Mouse (Mus musculus) frontal cortex, adult 2 months (tissue): Measurements from ENCODE around the gene Tst. TPM values are rescaled to one million over a fixed set of nuclear protein-coding genes. Genes with fewer than 3 reads are reported as not detected.
A peak's percentile ranks its signal among the peaks of the same experiment; 100 is the strongest.

Experiments
- DNase-seq, 2 experiments: peaks; one replicate each; pipeline ENCODE4 v3.0.0; 2022; ENCODE audit warnings: low spot score in 1 of 2; ENCODE audit errors: extremely low spot score in 1 of 2
- polyA plus RNA-seq: library from polyadenylated mRNA; depleted of rRNA; stranded (reverse); fragments of >200 nt; gene quantifications from 2 replicates; pipeline ENCODE4 v1.2.3, GENCODE M21; 2012

Gene Tst
- polyA plus RNA-seq, 1 experiment = 69.7 TPM

- no peak for DNase-seq
Observed at GRCm38 (mm10) chr15:78395478-78395962, 10.2 kb downstream of the Tst start, which contains the start of gene Tex33. TSS of gene Tex33 (minus strand) at chr15:78395912.

GRCm38 (mm10) chr15:78390855-78391254 is 14.9 kb downstream of the Tst start:
- DNase-seq = peak in 1 of 2 experiments; percentile 22

GRCm38 (mm10) chr15:78385564-78385963 is 20.1 kb downstream of the Tst start:
- no peak for DNase-seq

GRCm38 (mm10) chr15:78384220-78385116 is 21.2 kb downstream of the Tst start:
- DNase-seq = peak in 1 of 2 experiments; percentile 45

- DNase-seq = peak; percentile 53 to 56
Observed at GRCm38 (mm10) chr15:78383450-78384219, 22.1 kb downstream of the Tst start.

- DNase-seq = no peak
Observed at GRCm38 (mm10) chr15:78382115-78382514, 23.6 kb downstream of the Tst start.

GRCm38 (mm10) chr15:78380741-78381140 is 25.0 kb downstream of the Tst start:
- DNase-seq = peak in 1 of 2 experiments; percentile 32

GRCm38 (mm10) chr15:78380208-78380607 is 25.5 kb downstream of the Tst start:
- no peak for DNase-seq

GRCm38 (mm10) chr15:78378556-78378955 is 27.2 kb downstream of the Tst start:
- no peak for DNase-seq

- no peak for DNase-seq
Observed at GRCm38 (mm10) chr15:78377859-78378258, 27.8 kb downstream of the Tst start.

GRCm38 (mm10) chr15:78374204-78374603 is 31.5 kb downstream of the Tst start:
- DNase-seq = peak in 1 of 2 experiments; percentile 61

GRCm38 (mm10) chr15:78372796-78373195 is 32.9 kb downstream of the Tst start:
- DNase-seq = no peak

- peak in 1 of 2 experiments; percentile 44 for DNase-seq
Observed at GRCm38 (mm10) chr15:78369641-78370040, 36.1 kb downstream of the Tst start.

GRCm38 (mm10) chr15:78368926-78369346 is 36.8 kb downstream of the Tst start:
- DNase-seq = peak in 1 of 2 experiments; percentile 52

GRCm38 (mm10) chr15:78367811-78368210 is 37.9 kb downstream of the Tst start:
- peak in 1 of 2 experiments; percentile 27 for DNase-seq

- peak in 1 of 2 experiments; percentile 61 for DNase-seq
Observed at GRCm38 (mm10) chr15:78366875-78367274, 38.8 kb downstream of the Tst start.

GRCm38 (mm10) chr15:78365916-78366315 is 39.8 kb downstream of the Tst start:
- DNase-seq = no peak

- no peak for DNase-seq
Observed at GRCm38 (mm10) chr15:78355548-78355947, 50.2 kb downstream of the Tst start.

GRCm38 (mm10) chr15:78354958-78355357 is 50.7 kb downstream of the Tst start:
- peak in 1 of 2 experiments; percentile 83 for DNase-seq

- DNase-seq = no peak
Observed at GRCm38 (mm10) chr15:78351586-78352165, 54.0 kb downstream of the Tst start.
